Mouse (Mus musculus): ENCODE results near the gene Fignl2. TPM values are rescaled to one million over a fixed set of nuclear protein-coding genes. Genes with fewer than 3 reads are reported as not detected.
A peak's percentile ranks its signal among the peaks of the same experiment; 100 is the strongest.
"Not testable (repeated sequence)": the region's sequence is repeated elsewhere in the genome, so short reads cannot be mapped to it uniquely, and the experiment has no call there.

Gene Fignl2
- 10 to 100 TPM; 13.5 to 13.8 TPM for total RNA-seq (2021)
- long read RNA-seq, experiment 1, full-length matches to known transcripts: 5 of 5 reads
- long read RNA-seq, experiment 1, partial matches to known transcripts: 0 of 5 reads
- long read RNA-seq, experiment 1, other reads (novel, unspliced or antisense): 0 of 5 reads
- long read RNA-seq, experiment 2, full-length matches to known transcripts: 12 of 12 reads
- long read RNA-seq, experiment 2, partial matches to known transcripts: 0 of 12 reads
- long read RNA-seq, experiment 2, other reads (novel, unspliced or antisense): 0 of 12 reads

GRCm38 (mm10) chr15:101077813-101078730 lies at the start of gene Fignl2:
TSS of gene Fignl2 (minus strand) at chr15:101078567.
- DNase-seq (ENCODE audit: low spot score in 2 of 2): peak in 1 of 2 experiments; percentile 28

GRCm38 (mm10) chr15:101126876-101127544 lies 48.6 kb upstream of the Fignl2 start:
- DNase-seq (ENCODE audit: low spot score in 2 of 2): no peak

- no peak for DNase-seq (ENCODE audit: low spot score in 2 of 2)
Observed at GRCm38 (mm10) chr15:101125561-101125960, 47.2 kb upstream of the Fignl2 start.

- DNase-seq (ENCODE audit: low spot score in 2 of 2): no peak
Observed at GRCm38 (mm10) chr15:101123202-101123601, 44.8 kb upstream of the Fignl2 start.

GRCm38 (mm10) chr15:101122290-101122589 lies 43.9 kb upstream of the Fignl2 start:
- DNase-seq (ENCODE audit: low spot score in 2 of 2): no peak

- no peak for DNase-seq (ENCODE audit: low spot score in 2 of 2)
Observed at GRCm38 (mm10) chr15:101121411-101122289, 43.3 kb upstream of the Fignl2 start.

- DNase-seq (ENCODE audit: low spot score in 2 of 2): no peak
Observed at GRCm38 (mm10) chr15:101118399-101119125, 40.2 kb upstream of the Fignl2 start.

- DNase-seq (ENCODE audit: low spot score in 2 of 2): no peak
Observed at GRCm38 (mm10) chr15:101115511-101116110, 37.2 kb upstream of the Fignl2 start, which contains the start of gene Ankrd33. TSS of gene Ankrd33 (plus strand) at chr15:101115755.

GRCm38 (mm10) chr15:101113778-101114177 lies 35.4 kb upstream of the Fignl2 start:
- DNase-seq (ENCODE audit: low spot score in 2 of 2): not testable (repeated sequence)

- DNase-seq (ENCODE audit: low spot score in 2 of 2): no peak
Observed at GRCm38 (mm10) chr15:101113176-101113575, 34.8 kb upstream of the Fignl2 start.

- no peak for DNase-seq (ENCODE audit: low spot score in 2 of 2)
Observed at GRCm38 (mm10) chr15:101107906-101108671, 29.7 kb upstream of the Fignl2 start.

- no peak for DNase-seq (ENCODE audit: low spot score in 2 of 2)
Observed at GRCm38 (mm10) chr15:101106011-101106410, 27.6 kb upstream of the Fignl2 start.

GRCm38 (mm10) chr15:101105496-101105994 lies 27.2 kb upstream of the Fignl2 start:
- peak; percentile 67 to 78 for DNase-seq (ENCODE audit: low spot score in 2 of 2)

GRCm38 (mm10) chr15:101103605-101104304 lies 25.4 kb upstream of the Fignl2 start:
- DNase-seq (ENCODE audit: low spot score in 2 of 2): no peak

GRCm38 (mm10) chr15:101100996-101101395 lies 22.6 kb upstream of the Fignl2 start:
- DNase-seq (ENCODE audit: low spot score in 2 of 2): no peak

GRCm38 (mm10) chr15:101097985-101098651 lies 19.8 kb upstream of the Fignl2 start:
- DNase-seq (ENCODE audit: low spot score in 2 of 2): no peak

GRCm38 (mm10) chr15:101095392-101095791 lies 17.0 kb upstream of the Fignl2 start:
- no peak for DNase-seq (ENCODE audit: low spot score in 2 of 2)
